In genomic region chr11:80802706-80803105, GRCm38 (mm10) we compare ENCODE assay signal across 11 mouse cellular contexts. TPM values are rescaled to one million over a fixed set of nuclear protein-coding genes. Genes with fewer than 3 reads are reported as not detected.
DNase-seq lines count a peak whose midpoint lies in the region; ATAC-seq and TF ChIP-seq lines count a peak whose summit lies in the region.
"Had no signal": no experiment of that assay in that cellular context is flagged by ENCODE, and none has a peak within 500 bp of the region (broad histone marks: within the 10 kb centered on the region; RNA-seq: fewer than 3 reads in every experiment).

No protein-coding gene starts in this region.

- H3K79me2 ChIP-seq in heart, adult 2 months (replicated peaks; ENCODE audit: control insufficient read depth, insufficient read depth, low read length): no peaks in the 10 kb centered on the region

- no peak for ATAC-seq in heart, embryonic 12.5 days (ENCODE audit: insufficient number of reproducible peaks, low FRiP score)
- no peak for ATAC-seq in kidney, embryonic 15.5 days (replicated peaks; ENCODE audit: low FRiP score)

- TF ChIP-seq POLR2A in heart, adult 2 months (IDR thresholded peaks at IDR 0.05; ENCODE audit: insufficient read depth, low read depth, low read length): no peak

- no peak overlapping the region for H3K9ac ChIP-seq in heart, adult 2 months (ENCODE audit: low read depth, low read length)
- H3K9ac ChIP-seq in heart, embryonic 12.5 days: no peak overlapping the region
- H3K9ac ChIP-seq in kidney, embryonic 15.5 days: no peak overlapping the region
- H3K9ac ChIP-seq: midbrain, embryonic 12.5 days had no signal

- peak; percentile 51 to 63 for DNase-seq in heart, adult 2 months
- peak; percentile 25 to 35 for DNase-seq in heart, postnatal 14 days
- DNase-seq in lung, postnatal 25 days (ENCODE audit: low spot score): peak; percentile 72
- DNase-seq in thymus, postnatal 36 days: no peak
- no peak for DNase-seq in left cerebral cortex, postnatal 14 days (ENCODE audit: low spot score in 2 of 2)
- DNase-seq in spleen, postnatal 4 days (ENCODE audit: low spot score in 2 of 2): no peak
- DNase-seq: thymus, adult 2 months had no signal

- no peaks in the 10 kb centered on the region for H3K9me3 ChIP-seq in heart, embryonic 12.5 days (replicated peaks)
- no peaks in the 10 kb centered on the region for H3K9me3 ChIP-seq in kidney, embryonic 15.5 days (replicated peaks)
- H3K9me3 ChIP-seq: midbrain, embryonic 12.5 days had no signal

- no peak overlapping the region for H3K4me2 ChIP-seq in heart, embryonic 12.5 days
- H3K4me2 ChIP-seq in kidney, embryonic 15.5 days: no peak overlapping the region
- H3K4me2 ChIP-seq: midbrain, embryonic 12.5 days had no signal

- WGBS in heart, adult 2 months: 35% methylated on average over 3 of the region's 3 CpGs
- WGBS in heart, embryonic 12.5 days: 41% methylated on average over 3 of the region's 3 CpGs
- WGBS in kidney, embryonic 15.5 days: 38% methylated on average over 3 of the region's 3 CpGs

- no peaks in the 10 kb centered on the region for H3K36me3 ChIP-seq in heart, adult 2 months (ENCODE audit: control insufficient read depth, insufficient read depth, low read length)
- H3K36me3 ChIP-seq in heart, embryonic 12.5 days: no peaks in the 10 kb centered on the region
- no peaks in the 10 kb centered on the region for H3K36me3 ChIP-seq in kidney, embryonic 15.5 days
- H3K36me3 ChIP-seq: midbrain, embryonic 12.5 days had no signal

- H3K27me3 ChIP-seq in heart, adult 2 months (ENCODE audit: control insufficient read depth, insufficient read depth, low read length): no peaks in the 10 kb centered on the region
- H3K27me3 ChIP-seq in heart, embryonic 12.5 days (replicated peaks): no peaks in the 10 kb centered on the region
- no peaks in the 10 kb centered on the region for H3K27me3 ChIP-seq in kidney, embryonic 15.5 days

- H3K4me3 ChIP-seq in heart, adult 2 months: no peak overlapping the region
- H3K4me3 ChIP-seq in heart, embryonic 12.5 days: no peak overlapping the region
- no peak overlapping the region for H3K4me3 ChIP-seq in kidney, embryonic 15.5 days (replicated peaks)
- H3K4me3 ChIP-seq: midbrain, embryonic 12.5 days had no signal

- peak overlapping the region; percentile 62 for H3K27ac ChIP-seq in heart, adult 2 months
- H3K27ac ChIP-seq in heart, embryonic 12.5 days (ENCODE audit: poor library complexity, severe bottlenecking): no peak overlapping the region
- H3K27ac ChIP-seq in kidney, embryonic 15.5 days: peak overlapping the region; percentile 38; the same call in 1 of the 2 replicates
- H3K27ac ChIP-seq: midbrain, embryonic 12.5 days had no signal

- no peak for TF ChIP-seq CTCF in heart, adult 2 months (IDR thresholded peaks at IDR 0.05)

- H3K4me1 ChIP-seq in heart, adult 2 months (ENCODE audit: control insufficient read depth, insufficient read depth, low read length): no peaks in the 10 kb centered on the region; the same call in none of the 2 replicates
- peaks cover 6% of the 10 kb centered on the region for H3K4me1 ChIP-seq in heart, embryonic 12.5 days (replicated peaks)
- peaks cover 6% of the 10 kb centered on the region; the same call in 1 of the 2 replicates for H3K4me1 ChIP-seq in kidney, embryonic 15.5 days
- H3K4me1 ChIP-seq: midbrain, embryonic 12.5 days had no signal

- intact Hi-C loops in heart, adult 2 months (cut with DNase I): no loop called here
- intact Hi-C loops in heart, postnatal 14 days (cut with DNase I): no loop called here
- intact Hi-C loops in left cerebral cortex, postnatal 14 days (cut with DNase I): no loop called here

- TF ChIP-seq EP300 in heart, adult 2 months (IDR thresholded peaks at IDR 0.05; ENCODE audit: insufficient read depth, low read depth, low read length): no peak

RNA-seq across cellular contexts. Expression of gene Tmem98, which starts 7.3 kb away (rescaled TPM):
- total RNA-seq in heart, adult 2 months (2021): 10 to 100 TPM; 11.2 to 12.8 TPM
- polyA plus RNA-seq in heart, adult 2 months (2012; rRNA removed): 29.3 and 34.9 TPM in 2 replicates
- polyA plus RNA-seq in heart, embryonic 12.5 days (2016; fragmentation: Nextera tagmentation; extraction: Ambion mirVana): 99.1 and 101 TPM in 2 replicates
- total RNA-seq in heart, postnatal 14 days (2021): 10 to 100 TPM; 17.7 to 18.6 TPM
- 110 and 113 TPM in 2 replicates for polyA plus RNA-seq in kidney, embryonic 15.5 days (2015; fragmentation: Nextera tagmentation; extraction: Ambion mirVana)
- total RNA-seq in left cerebral cortex, postnatal 14 days (2021): 1 to 10 TPM; 5.2 to 6.8 TPM

RNA-seq across cellular contexts. Expression of gene Myo1d, which starts 22.9 kb away (rescaled TPM):
- 1 to 10 TPM; 8.2 to 10.0 TPM for total RNA-seq in heart, adult 2 months (2021)
- polyA plus RNA-seq in heart, adult 2 months (2012; rRNA removed): 9.3 and 10.1 TPM in 2 replicates
- polyA plus RNA-seq in heart, embryonic 12.5 days (2016; fragmentation: Nextera tagmentation; extraction: Ambion mirVana): 11.3 and 13.3 TPM in 2 replicates
- total RNA-seq in heart, postnatal 14 days (2021): 10 to 100 TPM; 13.0 to 14.6 TPM
- polyA plus RNA-seq in kidney, embryonic 15.5 days (2015; fragmentation: Nextera tagmentation; extraction: Ambion mirVana): 14.4 and 15.8 TPM in 2 replicates
- 1 to 10 TPM; 4.1 to 4.6 TPM for total RNA-seq in left cerebral cortex, postnatal 14 days (2021)

RNA-seq across cellular contexts. Expression of gene Spaca3, which starts 55.5 kb away (rescaled TPM):
- total RNA-seq in heart, adult 2 months (2021): not detected
- polyA plus RNA-seq in heart, adult 2 months (2012; rRNA removed): 0.29 TPM in 1 of 2 replicates, not detected in the other
- not detected in 2 replicates for polyA plus RNA-seq in heart, embryonic 12.5 days (2016; fragmentation: Nextera tagmentation; extraction: Ambion mirVana)
- total RNA-seq in heart, postnatal 14 days (2021): not detected
- not detected in 2 replicates for polyA plus RNA-seq in kidney, embryonic 15.5 days (2015; fragmentation: Nextera tagmentation; extraction: Ambion mirVana)
- not detected for total RNA-seq in left cerebral cortex, postnatal 14 days (2021)
- polyA plus RNA-seq: limb, embryonic 11.5 days; midbrain, embryonic 12.5 days had no signal

Comparison
In these comparisons a context has a peak if more than half of its experiments do, and no peak if none do; other contexts are left out.
1. DNase-seq: peak in heart, adult 2 months (2 of 2), heart, postnatal 14 days (2 of 2) and lung, postnatal 25 days (single experiment); none in thymus, postnatal 36 days (0 of 2), left cerebral cortex, postnatal 14 days (0 of 2) and spleen, postnatal 4 days (0 of 2).